Mouse (Mus musculus) hindbrain, embryonic 13.5 days (tissue): Measurements from ENCODE around the gene Dpy30. TPM values are rescaled to one million over a fixed set of nuclear protein-coding genes. Genes with fewer than 3 reads are reported as not detected.
A peak's percentile ranks its signal among the peaks of the same experiment; 100 is the strongest.

Experiments
- ATAC-seq: fragments of 200-750 bp; cut with Nextera tagmentation; 2 replicates; pipeline ENCODE4 v1.8.0; 2017; ENCODE audit warnings: moderate TSS enrichment; ENCODE audit not compliant: low FRiP score
- H3K27ac ChIP-seq: fragments of 300-500 bp; sonication (generic); 2 replicates; pipeline ENCODE4 v1.5.1; 2015; ENCODE audit warnings: inconsistent platforms, mild to moderate bottlenecking, moderate library complexity
- H3K27me3 ChIP-seq: fragments of 300-500 bp; sonication (generic); 2 replicates; pipeline ENCODE4 v1.6.1; 2015; ENCODE audit warnings: mild to moderate bottlenecking, inconsistent platforms
- H3K36me3 ChIP-seq: fragments of 300-500 bp; sonication (generic); 2 replicates; pipeline ENCODE4 v1.6.1; 2015; ENCODE audit warnings: mild to moderate bottlenecking, inconsistent platforms
- H3K4me1 ChIP-seq: fragments of 300-500 bp; sonication (generic); replicated peaks from 2 replicates; pipeline ENCODE4 v1.6.1; 2015; ENCODE audit warnings: inconsistent platforms
- H3K4me2 ChIP-seq: fragments of 300-500 bp; sonication (generic); 2 replicates; pipeline ENCODE4 v1.6.1; 2015; ENCODE audit warnings: inconsistent platforms, mild to moderate bottlenecking, moderate library complexity
- H3K4me3 ChIP-seq: fragments of 300-500 bp; sonication (generic); 2 replicates; pipeline ENCODE4 v1.5.1; 2015; ENCODE audit warnings: mild to moderate bottlenecking, inconsistent platforms
- H3K9ac ChIP-seq: fragments of 300-500 bp; sonication (generic); 2 replicates; pipeline ENCODE4 v1.6.1; 2015; ENCODE audit warnings: mild to moderate bottlenecking, inconsistent platforms
- H3K9me3 ChIP-seq: fragments of 300-500 bp; sonication (generic); 2 replicates; pipeline ENCODE4 v1.6.1; 2016; ENCODE audit warnings: inconsistent platforms
- WGBS: fragments of 180-500 bp; shearing (Covaris S2); methylation state at CpG from one replicate; pipeline ENCODE4 v1.1.7; 2015; 5-methylcytosine and 5-hydroxymethylcytosine counted together
- polyA plus RNA-seq: library from polyadenylated mRNA; unstranded; fragments of >200 nt; fragmentation: Nextera tagmentation; extraction: Ambion mirVana; gene quantifications from 2 replicates; pipeline ENCODE4 v1.2.1, GENCODE M21; 2015

The Dpy30 gene
- polyA plus RNA-seq, 1 experiment from 2014 or later, result 215 TPM

DNA sequence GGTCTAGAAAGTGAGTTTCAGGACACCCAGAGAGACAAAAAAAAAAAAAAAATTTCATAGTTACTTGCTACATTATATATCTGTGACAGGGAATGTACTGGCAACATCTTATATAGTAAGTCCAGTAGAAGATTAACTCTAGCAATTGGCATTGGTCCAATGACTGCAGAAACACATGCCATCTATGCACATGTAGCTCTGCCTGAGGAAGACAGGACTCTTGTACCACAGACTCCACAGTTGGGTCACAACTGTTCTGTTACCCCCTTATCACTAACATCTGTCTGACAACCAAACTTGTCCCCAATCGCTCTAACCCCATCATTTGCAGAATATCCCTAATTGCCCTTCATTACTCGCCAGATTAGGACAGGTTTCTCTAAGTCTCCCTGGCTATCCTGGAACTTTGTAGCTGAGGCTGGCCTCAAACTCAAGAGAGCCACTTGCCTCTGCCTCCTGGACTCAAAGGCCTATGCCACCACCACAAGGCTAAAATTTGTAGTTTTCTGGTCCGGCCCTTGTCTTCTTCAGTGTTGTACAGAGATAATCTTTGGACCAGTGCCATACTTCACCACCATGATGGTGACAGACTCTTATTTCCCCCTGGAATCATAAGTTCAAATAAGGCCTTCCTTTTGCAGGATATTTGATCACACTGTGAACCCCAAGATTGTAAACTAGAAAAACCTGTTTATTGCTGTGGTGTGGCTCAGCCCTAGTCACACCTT lies 52.0 kb downstream of the Dpy30 start:
- WGBS, result 98% methylated on average over 3 of the region's 3 CpGs
- no peaks in the 10 kb centered on the region for H3K36me3 ChIP-seq
- no peak overlapping the region for H3K4me3 ChIP-seq
- no peak for ATAC-seq
- H3K9me3 ChIP-seq, result no peaks in the 10 kb centered on the region
- H3K27me3 ChIP-seq, result no peaks in the 10 kb centered on the region
- H3K4me2 ChIP-seq, result no peak overlapping the region
- no peak overlapping the region for H3K9ac ChIP-seq
- no peak overlapping the region for H3K27ac ChIP-seq
- no peaks in the 10 kb centered on the region for H3K4me1 ChIP-seq

- Histone ChIP-seq H3K4me3 (no peak overlapping the region), H3K36me3 (no peaks in the 10 kb centered on the region), H3K9me3 (no peaks in the 10 kb centered on the region), H3K4me2 (no peak overlapping the region), H3K9ac (no peak overlapping the region), H3K4me1 (peaks cover 6% of the 10 kb centered on the region), H3K27me3 (no peaks in the 10 kb centered on the region), H3K27ac (no peak overlapping the region)
- 92% methylated on average over 2 of the region's 2 CpGs for WGBS
- ATAC-seq, result no peak
These were observed 53.5 kb downstream of the Dpy30 start for GRCm38 (mm10) chr17:74270205-74270604.

GRCm38 (mm10) chr17:74267415-74268180 lies 56.1 kb downstream of the Dpy30 start:
- Histone ChIP-seq H3K9ac (no peak overlapping the region), H3K9me3 (no peaks in the 10 kb centered on the region), H3K36me3 (no peaks in the 10 kb centered on the region), H3K4me1 (peaks cover 17% of the 10 kb centered on the region), H3K4me2 (no peak overlapping the region), H3K27ac (no peak overlapping the region), H3K4me3 (no peak overlapping the region), H3K27me3 (no peaks in the 10 kb centered on the region)
- WGBS, result 94% methylated on average over 11 of the region's 11 CpGs
- no peak for ATAC-seq

DNA sequence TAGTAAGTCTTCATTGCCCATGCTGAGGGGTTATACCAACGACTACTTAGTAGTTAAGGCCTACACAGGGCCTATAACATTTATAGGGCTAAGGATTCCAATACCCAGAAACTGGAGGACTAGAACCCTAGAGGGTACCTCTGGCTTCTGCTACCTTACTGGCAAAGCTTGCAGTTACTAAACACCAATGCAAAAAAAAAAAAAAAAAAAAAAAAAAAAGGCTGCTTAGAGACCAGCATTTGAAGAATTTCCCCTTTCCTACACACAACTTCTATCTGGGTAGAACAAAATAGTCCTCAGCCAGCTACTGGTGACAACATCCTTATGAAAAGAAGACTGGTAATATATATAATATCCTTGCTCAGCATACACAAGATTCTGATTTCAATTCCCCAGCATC lies 58.1 kb downstream of the Dpy30 start:
- Histone ChIP-seq H3K36me3 (no peaks in the 10 kb centered on the region), H3K9ac (no peak overlapping the region), H3K9me3 (no peaks in the 10 kb centered on the region), H3K4me3 (no peak overlapping the region), H3K4me2 (no peak overlapping the region), H3K27ac (no peak overlapping the region), H3K27me3 (no peaks in the 10 kb centered on the region), H3K4me1 (peaks cover 20% of the 10 kb centered on the region)
- ATAC-seq, result no peak
- WGBS, result 65% methylated on average over 1 of the region's 1 CpGs

DNA sequence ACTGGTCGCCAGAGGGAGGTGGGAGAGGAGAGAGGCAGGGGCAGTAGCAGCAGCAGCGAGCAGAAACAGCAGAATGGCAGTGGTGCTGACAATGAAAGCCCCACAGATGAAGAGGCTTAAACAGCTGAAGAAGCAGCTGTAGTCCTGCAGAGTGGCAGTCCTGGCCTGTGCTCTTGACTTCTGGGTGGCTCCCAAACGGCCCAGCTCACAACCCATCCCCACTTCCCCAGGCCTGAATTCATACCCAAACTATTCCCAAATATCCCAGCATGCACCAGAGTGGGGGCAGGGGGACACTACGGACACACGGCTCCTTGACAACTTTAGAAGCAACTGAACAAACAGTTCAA lies 58.6 kb downstream of the Dpy30 start:
- no peaks in the 10 kb centered on the region for H3K27me3 ChIP-seq
- H3K9me3 ChIP-seq, result no peaks in the 10 kb centered on the region
- peak overlapping the region; percentile 29; the same call in 1 of the 2 replicates for H3K9ac ChIP-seq
- peak; percentile 32; the same call in 1 of the 2 replicates for ATAC-seq
- 15% methylated on average over 5 of the region's 5 CpGs for WGBS
- no peak overlapping the region for H3K4me3 ChIP-seq
- H3K36me3 ChIP-seq, result no peaks in the 10 kb centered on the region
- peak overlapping the region; percentile 74 for H3K27ac ChIP-seq
- peak overlapping the region; percentile 14; the same call in 1 of the 2 replicates for H3K4me2 ChIP-seq
- H3K4me1 ChIP-seq, result peaks cover 20% of the 10 kb centered on the region

DNA sequence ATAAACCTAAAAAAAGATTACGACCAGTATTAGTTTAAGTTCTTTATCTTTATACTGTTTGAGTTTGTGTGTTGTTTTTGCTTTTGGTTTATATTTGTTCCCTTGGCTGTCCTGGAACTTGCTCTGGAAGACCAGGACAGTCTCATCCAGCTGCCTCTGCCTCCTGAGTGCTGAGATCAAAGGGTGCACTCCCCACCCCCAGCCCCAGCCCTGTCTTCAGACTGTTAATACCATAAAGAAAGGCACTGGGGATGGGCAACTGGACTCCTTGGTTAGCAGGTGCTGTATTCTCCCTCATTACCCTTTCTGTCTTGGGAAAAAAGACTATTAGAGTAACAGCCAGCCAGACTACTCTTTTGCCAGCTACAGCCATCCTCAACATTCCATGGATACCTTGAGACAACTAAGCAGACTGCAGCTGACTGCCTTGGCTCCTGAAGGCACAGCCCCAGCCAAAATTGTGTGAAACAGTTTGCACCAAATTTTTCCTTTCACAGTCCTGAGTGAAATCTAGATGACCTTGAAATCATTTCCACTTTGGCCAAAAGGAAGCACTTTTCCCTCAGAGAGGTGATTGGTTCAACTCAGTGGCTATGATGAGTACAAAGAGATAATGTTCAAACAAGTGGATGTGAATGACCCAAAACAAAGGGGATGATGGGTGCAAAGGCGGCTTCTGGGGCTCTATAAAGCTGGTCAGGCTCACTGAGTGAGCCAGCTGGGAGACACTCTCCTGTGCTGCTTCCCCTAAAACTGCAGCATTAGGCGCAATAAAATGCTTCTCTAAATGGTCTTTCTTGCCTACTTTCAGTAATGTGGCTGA lies 59.2 kb downstream of the Dpy30 start:
- peak overlapping the region; percentile 74 for H3K27ac ChIP-seq
- no peak overlapping the region for H3K4me3 ChIP-seq
- H3K4me2 ChIP-seq, result peak overlapping the region; percentile 14; the same call in 1 of the 2 replicates
- H3K36me3 ChIP-seq, result no peaks in the 10 kb centered on the region
- WGBS, result 52% methylated on average over 3 of the region's 3 CpGs
- no peaks in the 10 kb centered on the region for H3K27me3 ChIP-seq
- peak overlapping the region; percentile 29; the same call in 1 of the 2 replicates for H3K9ac ChIP-seq
- ATAC-seq, result 0 out of 2 replicates have a peak, but pooled peaks have one; percentile 16
- no peaks in the 10 kb centered on the region for H3K9me3 ChIP-seq
- H3K4me1 ChIP-seq, result peaks cover 20% of the 10 kb centered on the region

- Histone ChIP-seq H3K36me3 (0 out of 2 replicates have a peak, but pooled peaks cover 5% of the 10 kb centered on the region), H3K9ac (no peak overlapping the region), H3K4me2 (no peak overlapping the region), H3K27ac (no peak overlapping the region), H3K4me1 (peaks cover 20% of the 10 kb centered on the region), H3K9me3 (no peaks in the 10 kb centered on the region), H3K27me3 (no peaks in the 10 kb centered on the region), H3K4me3 (no peak overlapping the region)
- ATAC-seq, result no peak
- 95% methylated on average over 3 of the region's 3 CpGs for WGBS
These were observed 61.3 kb downstream of the Dpy30 start for GRCm38 (mm10) chr17:74262415-74262814.

Other genes with a start within 250 kb of the Dpy30 start
- 64.0 and 66.7 TPM in 2 replicates for gene Memo1, start 28.4 kb downstream of the Dpy30 start, polyA plus RNA-seq
- gene Spast, start 15.0 kb upstream of the Dpy30 start, polyA plus RNA-seq, result 25.9 and 27.1 TPM in 2 replicates
- 29.0 and 29.5 TPM in 2 replicates for gene Slc30a6, start 71.7 kb upstream of the Dpy30 start, polyA plus RNA-seq
- 0.29 and 0.53 TPM in 2 replicates for gene Nlrc4, start 135.2 kb upstream of the Dpy30 start, polyA plus RNA-seq
- 49.1 and 52.1 TPM in 2 replicates for gene Yipf4, start 165.5 kb upstream of the Dpy30 start, polyA plus RNA-seq
- gene Birc6, start 204.4 kb upstream of the Dpy30 start, polyA plus RNA-seq, result 97.4 and 102 TPM in 2 replicates